Mouse (Mus musculus): ENCODE measurements around the gene Cops3.

DNA sequence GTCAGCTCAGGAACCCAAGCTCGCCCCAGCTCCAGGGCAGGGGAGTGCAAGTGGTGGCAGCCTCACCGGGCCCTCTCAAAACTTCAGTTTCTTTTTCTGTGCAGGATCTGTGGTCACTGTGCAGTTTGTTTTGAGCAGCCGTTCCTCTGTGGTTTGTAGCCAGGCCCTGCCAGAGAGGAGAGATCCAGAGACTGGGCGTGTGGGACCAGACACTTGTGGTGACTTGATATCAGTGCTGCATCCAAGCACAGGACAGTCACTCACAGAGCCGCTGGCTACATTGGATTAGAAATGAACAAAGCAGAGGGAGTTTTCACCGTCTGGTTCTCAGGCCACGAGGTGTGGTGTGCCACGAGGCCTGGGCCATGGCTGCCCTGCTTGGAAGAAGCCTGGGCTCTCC is 32.5 kb upstream of the Cops3 start:
- no peak for TF ChIP-seq CTCF (IDR thresholded peaks at IDR 0.05; ENCODE audit: low read depth)
- TF ChIP-seq EP300 (IDR thresholded peaks at IDR 0.05; ENCODE audit: low read depth), result no peak
